Mouse (Mus musculus): ENCODE data around the gene Ankrd44. TPM values are rescaled to one million over a fixed set of nuclear protein-coding genes. Genes with fewer than 3 reads are reported as not detected.
A peak's percentile ranks its signal among the peaks of the same experiment; 100 is the strongest.

The Ankrd44 gene
- total RNA-seq, 2 experiments from 2014 or later = 13.5 to 16.5 TPM

DNA sequence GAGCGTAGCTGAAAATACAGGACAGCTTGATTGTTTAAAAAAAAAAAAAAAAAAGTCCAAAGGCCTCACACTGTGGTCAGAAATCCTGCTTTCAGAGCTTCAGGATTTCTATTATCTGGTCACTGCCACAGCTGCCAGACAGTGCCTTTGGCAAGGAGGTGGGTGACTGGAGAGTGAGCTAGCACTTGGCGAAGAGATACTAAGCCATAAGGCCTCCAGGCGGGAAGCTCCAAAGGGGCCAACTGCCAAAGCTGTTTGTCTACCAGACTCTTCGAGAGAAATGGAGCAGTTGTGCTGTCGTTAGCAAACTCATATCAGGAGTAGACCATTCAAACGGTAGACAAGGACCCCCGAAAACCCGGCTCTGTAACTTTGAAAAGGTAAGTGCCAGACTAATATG lies 3.5 kb downstream of the Ankrd44 start:
- peak; percentile 28 to 39 for DNase-seq

DNA sequence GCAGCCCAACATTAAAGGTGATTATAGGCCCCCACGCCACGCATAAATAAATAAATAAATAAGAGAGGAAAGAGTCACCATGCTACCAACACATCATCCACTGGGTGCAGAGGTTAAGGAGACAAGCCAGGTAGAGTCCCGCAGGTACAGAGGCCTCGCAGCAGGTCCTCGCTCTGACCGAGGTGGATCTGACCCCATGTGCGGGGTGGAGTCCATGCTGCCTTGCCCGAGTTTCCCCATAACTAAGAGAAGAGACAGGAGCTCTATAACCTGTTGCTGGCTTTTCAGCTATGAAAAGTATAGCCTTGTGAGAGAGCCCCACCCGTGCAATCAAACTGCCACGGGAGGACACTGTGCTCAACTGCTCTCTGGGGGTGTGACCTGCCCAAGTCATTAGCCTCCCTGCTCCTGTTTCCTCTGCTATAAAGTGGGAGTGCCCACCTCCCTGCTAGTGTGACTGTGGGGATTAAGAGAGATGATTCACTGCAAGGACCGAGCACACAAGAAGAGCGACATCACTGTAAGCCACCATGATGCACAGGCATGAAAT lies 4.1 kb downstream of the Ankrd44 start:
- DNase-seq = no peak

GRCm38 (mm10) chr1:54920132-54920531 lies 6.1 kb downstream of the Ankrd44 start:
- DNase-seq = no peak

DNA sequence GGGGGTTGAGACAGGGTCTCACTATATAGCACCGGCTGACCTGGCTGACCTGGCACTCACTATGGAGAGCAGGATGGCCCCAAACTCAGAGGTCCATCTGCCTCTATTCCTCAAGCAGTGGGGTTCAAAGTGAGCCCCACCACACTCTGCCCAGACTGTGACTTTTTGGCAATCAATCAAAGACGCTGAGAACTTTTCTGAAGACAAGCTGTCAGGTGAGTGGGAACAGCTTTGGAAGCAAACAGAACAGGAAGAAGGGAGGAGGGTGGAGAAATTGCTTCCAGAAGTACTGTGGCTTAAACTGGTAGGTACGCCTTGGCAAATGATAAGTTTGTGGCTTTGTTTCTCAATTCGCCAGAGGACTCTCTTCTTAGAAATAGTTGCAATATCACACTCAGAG lies 9.7 kb downstream of the Ankrd44 start:
- no peak for DNase-seq

GRCm38 (mm10) chr1:54914387-54914786 lies 11.8 kb downstream of the Ankrd44 start:
- no peak for DNase-seq

DNA sequence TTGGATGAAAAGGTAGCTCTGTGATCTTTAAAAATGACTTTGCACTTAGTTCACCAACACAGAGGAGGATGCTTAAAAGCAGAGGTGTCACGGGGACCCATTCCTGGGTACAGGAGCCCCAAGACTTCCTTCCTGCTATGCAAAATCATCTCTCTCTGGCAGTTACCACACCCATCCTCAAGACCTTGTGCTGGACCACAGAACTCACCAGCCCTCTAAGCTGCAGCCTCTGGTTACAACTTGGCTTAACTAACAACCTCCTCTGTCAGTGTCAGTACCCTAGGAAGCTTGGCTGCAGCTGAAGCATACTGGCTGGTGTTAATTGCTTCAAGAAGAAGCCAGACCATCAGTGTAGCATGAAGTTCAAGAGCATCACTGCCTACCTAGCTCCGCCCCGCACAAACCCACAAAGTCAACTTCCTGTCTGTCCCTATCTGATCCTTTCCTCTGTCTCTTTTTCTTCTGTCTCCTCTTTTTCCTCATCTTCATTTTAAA lies 12.8 kb downstream of the Ankrd44 start:
- no peak for DNase-seq

DNA sequence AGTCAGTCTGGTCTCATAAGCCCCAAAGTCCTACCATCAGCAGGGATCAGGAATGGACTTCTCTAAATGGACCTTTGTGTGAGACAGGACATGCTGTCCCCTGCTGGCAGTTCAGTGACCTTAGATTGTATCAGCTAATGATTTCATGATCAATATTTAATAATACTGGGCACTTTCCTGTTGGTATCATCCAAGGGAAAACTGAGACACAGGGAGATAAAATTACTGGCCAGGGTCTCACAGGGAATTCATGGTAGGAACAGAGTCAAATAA lies 13.2 kb downstream of the Ankrd44 start:
- DNase-seq = no peak

DNA sequence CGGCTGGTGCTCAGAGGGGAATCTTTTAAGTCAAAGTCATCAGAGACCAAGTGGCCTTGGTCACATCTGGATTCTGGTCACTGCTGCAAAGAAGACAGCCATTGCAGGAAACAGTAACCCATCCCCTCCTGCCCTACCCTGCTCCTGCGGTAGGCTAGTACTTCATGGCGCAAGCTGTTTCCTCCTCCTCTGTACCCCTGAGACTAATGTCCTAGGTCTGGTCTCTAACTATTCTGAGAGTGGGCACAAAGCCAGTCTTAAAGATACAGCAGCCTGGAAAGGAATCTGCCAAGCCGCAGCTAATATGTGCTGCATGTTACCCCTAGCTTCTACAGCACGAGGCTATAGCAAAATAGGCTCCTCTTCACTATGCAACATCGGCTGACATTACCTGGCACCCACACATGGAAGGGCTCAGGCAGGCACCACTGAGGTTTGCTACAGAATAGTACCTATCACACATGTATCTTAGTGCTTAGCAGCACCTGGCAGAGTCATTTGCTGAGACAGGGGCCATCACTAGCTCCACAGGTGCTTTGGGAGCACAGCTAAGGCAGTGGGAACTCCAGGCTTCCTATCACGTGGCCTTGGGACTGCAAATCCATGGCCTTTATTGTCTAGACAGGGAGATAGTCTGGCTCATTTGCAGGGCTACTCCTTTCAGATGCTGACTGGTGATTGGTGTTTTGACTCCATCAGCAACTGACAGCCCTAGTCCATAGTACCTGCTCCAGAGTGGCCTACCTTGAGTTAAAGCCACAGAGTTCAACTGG lies 13.7 kb downstream of the Ankrd44 start:
- DNase-seq = no peak

- no peak for DNase-seq
Measured at GRCm38 (mm10) chr1:54911256-54911610, 15.0 kb downstream of the Ankrd44 start.

GRCm38 (mm10) chr1:54910489-54911255 lies 15.5 kb downstream of the Ankrd44 start:
- DNase-seq = no peak

- no peak for DNase-seq
Measured at GRCm38 (mm10) chr1:54908786-54909185, 17.4 kb downstream of the Ankrd44 start.

DNA sequence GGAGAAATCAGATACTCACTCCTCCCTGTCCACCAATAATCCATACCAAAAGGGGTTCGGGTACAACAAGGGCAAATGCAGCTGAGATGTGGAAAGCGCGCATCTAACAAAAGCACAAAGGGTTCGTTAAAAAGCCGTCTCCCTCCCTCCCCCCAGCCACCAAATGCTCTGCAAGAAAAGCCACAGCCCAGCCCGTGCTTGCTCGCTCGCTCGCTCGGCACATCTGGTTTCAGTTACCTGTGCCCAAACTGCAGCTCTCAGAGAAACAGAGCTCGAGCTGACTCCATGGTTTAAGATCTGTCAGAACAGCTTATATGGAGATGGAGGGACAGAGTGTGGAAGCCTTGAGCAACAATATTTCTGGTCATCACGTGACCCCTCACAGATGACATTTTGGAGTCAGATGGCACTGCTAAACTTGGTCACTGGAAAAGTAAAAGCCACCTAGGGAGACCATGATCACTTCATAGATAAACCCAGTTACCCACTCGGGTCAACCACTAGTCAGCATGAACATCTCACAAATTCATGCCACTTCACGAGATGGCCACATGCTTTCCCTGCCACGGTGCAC lies 19.0 kb downstream of the Ankrd44 start:
- DNase-seq = no peak

- DNase-seq = peak in 1 of 2 experiments; percentile 24
Measured at GRCm38 (mm10) chr1:54906322-54906721, 19.9 kb downstream of the Ankrd44 start.

DNA sequence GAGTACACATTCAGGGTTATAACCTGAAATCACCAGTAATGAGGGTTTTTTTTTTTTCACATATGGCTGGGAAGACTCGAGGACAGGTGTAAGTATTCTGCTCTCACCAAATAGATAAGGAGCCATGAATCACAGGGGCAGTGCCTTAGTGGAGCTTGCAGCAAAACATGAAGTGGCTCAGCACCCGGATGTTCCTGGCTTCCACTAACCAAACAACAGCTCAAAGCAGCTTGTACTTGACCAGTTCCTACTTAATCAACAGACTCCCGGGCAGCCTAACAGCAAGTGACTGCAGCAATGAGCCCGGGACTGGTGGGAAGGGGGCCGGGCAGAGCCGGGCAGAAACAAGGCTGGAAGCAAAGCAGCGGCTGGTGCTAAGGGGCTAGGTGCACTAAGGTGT lies 20.6 kb downstream of the Ankrd44 start:
- DNase-seq = no peak

- no peak for DNase-seq
Measured at GRCm38 (mm10) chr1:54904165-54904564, 22.0 kb downstream of the Ankrd44 start.

DNA sequence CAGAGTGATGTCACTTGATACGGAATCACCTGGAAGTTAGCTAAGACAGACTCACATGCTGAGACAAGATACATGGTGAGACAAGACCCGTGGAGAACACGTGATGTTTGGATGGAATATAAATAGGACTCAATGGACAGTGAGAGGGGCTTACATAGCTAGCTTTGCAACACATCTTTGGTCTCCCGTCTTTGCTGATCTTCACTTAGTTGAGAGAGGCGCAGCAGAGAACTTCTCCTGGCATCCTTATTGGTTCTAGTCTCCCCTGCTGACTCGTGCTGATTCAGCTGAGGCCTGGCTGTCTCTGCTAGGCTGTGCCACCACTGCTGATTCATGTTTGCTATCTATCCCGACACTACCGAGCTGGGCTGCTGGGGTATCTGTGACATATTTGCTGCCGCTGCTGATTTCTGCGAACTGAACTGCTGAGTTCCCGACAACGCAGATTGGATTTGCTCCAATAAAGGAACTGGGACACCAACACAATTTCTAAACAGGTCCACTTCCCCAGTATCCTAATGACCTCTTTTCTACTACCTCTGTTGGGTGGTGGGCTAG lies 23.4 kb downstream of the Ankrd44 start:
- DNase-seq = no peak

GRCm38 (mm10) chr1:54901084-54901483 lies 25.1 kb downstream of the Ankrd44 start:
- DNase-seq = no peak

DNA sequence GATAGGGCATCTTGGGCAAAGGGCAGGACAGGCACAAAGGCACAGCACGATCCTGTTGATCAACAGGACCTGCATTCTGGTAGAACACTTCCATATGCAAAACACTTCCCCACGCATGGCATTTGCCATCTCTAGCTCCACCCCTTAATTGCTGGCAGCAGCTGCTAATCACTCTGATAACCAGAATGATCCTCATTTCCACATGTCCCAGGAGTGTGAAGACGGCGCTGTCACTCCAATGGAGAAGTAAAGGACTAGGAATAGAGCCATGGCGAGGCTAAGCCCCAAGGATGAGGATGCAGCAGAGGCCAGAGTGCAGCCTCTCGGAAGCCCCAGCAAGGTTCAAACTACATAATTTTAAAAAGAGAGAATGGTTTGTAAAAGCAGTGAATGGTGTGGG lies 26.9 kb downstream of the Ankrd44 start:
- DNase-seq = no peak

DNA sequence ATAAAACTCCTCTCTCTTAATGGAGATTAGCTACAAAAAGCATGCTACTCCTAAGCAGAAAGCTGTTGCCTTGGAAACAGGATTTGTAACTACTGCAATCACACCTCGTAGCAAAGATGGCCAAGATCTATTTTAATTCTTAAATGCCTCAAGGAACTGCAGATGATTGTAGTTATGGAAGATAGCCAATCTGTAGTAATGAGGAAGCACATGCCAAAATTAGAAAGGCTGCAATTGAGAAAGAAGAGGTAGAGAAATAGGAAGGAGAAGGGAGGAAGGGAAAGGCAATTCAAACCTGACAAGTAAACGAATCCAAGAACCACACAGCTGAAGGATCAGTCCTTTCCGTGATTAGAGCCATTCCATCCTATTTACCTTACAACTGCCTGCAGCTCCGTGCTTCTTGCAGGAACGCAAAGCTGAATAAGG lies 27.5 kb downstream of the Ankrd44 start:
- DNase-seq = no peak

GRCm38 (mm10) chr1:54897726-54898125 lies 28.5 kb downstream of the Ankrd44 start:
- DNase-seq = no peak

GRCm38 (mm10) chr1:54896109-54897085 lies 29.8 kb downstream of the Ankrd44 start:
- peak; percentile 32 to 33 for DNase-seq

DNA sequence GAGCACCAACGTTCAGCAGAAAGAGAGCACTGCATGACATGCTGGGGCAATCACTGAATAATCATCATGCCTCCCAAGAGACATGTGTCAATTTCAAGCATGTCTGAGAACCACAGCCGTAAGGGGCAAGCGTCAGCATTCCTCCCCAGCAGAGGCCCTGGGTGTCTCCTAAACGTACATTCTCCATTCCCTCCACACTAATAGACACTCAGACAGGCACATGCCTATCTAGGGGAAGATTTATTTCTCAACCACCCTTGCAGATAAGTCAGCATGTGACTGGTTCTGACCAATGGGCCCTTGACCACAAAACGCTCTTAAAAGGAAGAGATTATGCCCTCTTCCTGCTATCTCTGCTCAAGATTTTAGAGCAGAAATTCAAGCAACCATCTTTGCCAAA lies 37.7 kb downstream of the Ankrd44 start:
- no peak for DNase-seq
